Mouse (Mus musculus): ENCODE measurements at regions not wholly inside any gene's neighbourhood (a gene's known extent, or its start where the extent isn't known, plus 50 kb on each side); places are given as distances from the start of the nearest gene placed in this dataset.

DNA sequence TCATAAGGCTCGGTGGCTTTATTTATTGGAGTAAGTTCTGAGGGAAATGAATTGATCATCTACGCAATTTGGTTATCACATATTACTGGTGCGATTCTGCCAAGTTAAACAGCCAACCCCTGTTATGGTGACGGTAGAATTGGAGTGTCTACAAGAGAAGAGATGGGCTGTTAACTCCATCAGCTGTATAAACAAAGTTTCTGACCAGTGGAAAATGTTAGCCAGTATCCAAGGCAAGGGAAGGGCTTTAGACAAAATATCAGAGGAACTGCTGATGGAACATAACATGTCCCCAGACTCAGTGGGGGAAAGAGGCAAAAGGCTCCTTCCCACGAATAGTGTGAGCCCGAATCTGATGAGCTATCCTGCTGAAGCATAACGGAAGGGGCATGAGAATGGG is 560.9 kb downstream of the Ebf1 start:
- TF ChIP-seq POLR2A (IDR thresholded peaks at IDR 0.05; ENCODE audit: insufficient read length, low read depth) (no peak), POLR2AphosphoS2 (IDR thresholded peaks at IDR 0.05; ENCODE audit: insufficient read length, low read depth) (no peak), MAX (IDR thresholded peaks at IDR 0.05; ENCODE audit: low read depth) (no peak), USF1 (IDR thresholded peaks at IDR 0.05; ENCODE audit: low read depth) (no peak), MYOG (IDR thresholded peaks at IDR 0.05; ENCODE audit: control insufficient read depth in 1 of 3, insufficient read depth in 1 of 3, insufficient read length in 2 of 3, low read depth in 2 of 3) (no peak), MYOD1 (IDR thresholded peaks at IDR 0.05; ENCODE audit: control insufficient read depth in 1 of 3, insufficient read length in 2 of 3, low read depth in 2 of 3) (no peak), REST (IDR thresholded peaks at IDR 0.05; ENCODE audit: insufficient read depth, insufficient read length) (no peak), CEBPB (IDR thresholded peaks at IDR 0.05; ENCODE audit: insufficient read depth, poor library complexity, severe bottlenecking) (no peak)
